ENCODE assay signal across 8 mouse cellular contexts in genomic region chr8:84909162-84909767, GRCm38 (mm10). TPM values are rescaled to one million over a fixed set of nuclear protein-coding genes. Genes with fewer than 3 reads are reported as not detected.
DNase-seq lines count a peak whose midpoint lies in the region; ATAC-seq and TF ChIP-seq lines count a peak whose summit lies in the region.

No protein-coding gene starts in this region.

- H3ac ChIP-seq in C2C12 (ENCODE audit: control insufficient read depth, insufficient read length, low read depth): no peak overlapping the region

- peak overlapping the region; percentile 76; the same call in 1 of the 2 replicates for H3K27ac ChIP-seq in heart, embryonic 10.5 days
- no peak overlapping the region for H3K27ac ChIP-seq in forebrain, embryonic 13.5 days
- H3K27ac ChIP-seq in liver, embryonic 13.5 days: peak overlapping the region; percentile 91

- peak overlapping the region; percentile 71 for H3K4me3 ChIP-seq in heart, embryonic 10.5 days
- peak overlapping the region; percentile 31 for H3K4me3 ChIP-seq in C2C12 (ENCODE audit: insufficient read depth, poor library complexity, severe bottlenecking)
- peak overlapping the region; percentile 47 for H3K4me3 ChIP-seq in forebrain, embryonic 13.5 days
- peak overlapping the region; percentile 74 for H3K4me3 ChIP-seq in liver, embryonic 13.5 days (replicated peaks)

- 42% methylated on average over 20 of the region's 20 CpGs for WGBS in heart, embryonic 10.5 days
- 49% methylated on average over 20 of the region's 20 CpGs for WGBS in forebrain, embryonic 13.5 days
- WGBS in liver, embryonic 13.5 days (ENCODE audit: insufficient replicate concordance): 39% methylated on average over 20 of the region's 20 CpGs

- no peaks in the 10 kb centered on the region for H3K9me3 ChIP-seq in heart, embryonic 10.5 days
- H3K9me3 ChIP-seq in forebrain, embryonic 13.5 days (replicated peaks): no peaks in the 10 kb centered on the region
- H3K9me3 ChIP-seq in liver, embryonic 13.5 days (replicated peaks): no peaks in the 10 kb centered on the region

- H3K27me3 ChIP-seq in heart, embryonic 10.5 days (ENCODE audit: insufficient read depth, poor library complexity, severe bottlenecking): peaks cover 66% of the 10 kb centered on the region
- no peaks in the 10 kb centered on the region for H3K27me3 ChIP-seq in C2C12 (ENCODE audit: control insufficient read depth, insufficient read depth, insufficient read length)
- peaks cover 41% of the 10 kb centered on the region for H3K27me3 ChIP-seq in forebrain, embryonic 13.5 days
- peaks cover 29% of the 10 kb centered on the region for H3K27me3 ChIP-seq in liver, embryonic 13.5 days

- peaks cover 24% of the 10 kb centered on the region for H3K4me1 ChIP-seq in heart, embryonic 10.5 days
- peaks cover 23% of the 10 kb centered on the region for H3K4me1 ChIP-seq in forebrain, embryonic 13.5 days
- peaks cover 80% of the 10 kb centered on the region for H3K4me1 ChIP-seq in liver, embryonic 13.5 days (replicated peaks)

- H3K9ac ChIP-seq in forebrain, embryonic 13.5 days: peak overlapping the region; percentile 70
- H3K9ac ChIP-seq in liver, embryonic 13.5 days: peak overlapping the region; percentile 90

- TF ChIP-seq CTCF in C2C12 (IDR thresholded peaks at IDR 0.05; ENCODE audit: control insufficient read depth, insufficient read depth, insufficient read length): no peak

- DNase-seq in heart, embryonic 10.5 days (ENCODE audit: low spot score): no peak
- DNase-seq in heart, adult 8-10 months (ENCODE audit: low spot score): no peak
- no peak for DNase-seq in liver, embryonic 13.5 days
- no peak for DNase-seq in adrenal gland, postnatal 36 days
- DNase-seq in layer of hippocampus, adult 11-12 months (ENCODE audit: low spot score): no peak
- no peak for DNase-seq in thymus, postnatal 4 days

- 0 out of 2 replicates have a peak, but pooled peaks have one; percentile 1 for ATAC-seq in forebrain, embryonic 13.5 days
- no peak for ATAC-seq in liver, embryonic 13.5 days (ENCODE audit: low read depth)

- no peaks in the 10 kb centered on the region for H3K36me3 ChIP-seq in heart, embryonic 10.5 days
- no peaks in the 10 kb centered on the region for H3K36me3 ChIP-seq in C2C12 (ENCODE audit: control insufficient read depth, insufficient read depth)
- H3K36me3 ChIP-seq in forebrain, embryonic 13.5 days (ENCODE audit: poor library complexity, severe bottlenecking): peaks cover 44% of the 10 kb centered on the region
- H3K36me3 ChIP-seq in liver, embryonic 13.5 days: peaks cover 44% of the 10 kb centered on the region

- no peaks in the 10 kb centered on the region for H3K79me2 ChIP-seq in C2C12 (ENCODE audit: control insufficient read depth, insufficient read depth)

- no peaks in the 10 kb centered on the region for H3K79me3 ChIP-seq in C2C12 (ENCODE audit: low read depth)

- peak overlapping the region; percentile 74 for H3K4me2 ChIP-seq in forebrain, embryonic 13.5 days
- peak overlapping the region; percentile 94 for H3K4me2 ChIP-seq in liver, embryonic 13.5 days

TF ChIP-seq in C2C12, 6 proteins besides CTCF, POLR2A, EP300 and RAD21:
- TF ChIP-seq MAX (IDR thresholded peaks at IDR 0.05) (no peak), FOSL1 (IDR thresholded peaks at IDR 0.05; ENCODE audit: insufficient read depth, low read length, poor library complexity, severe bottlenecking) (no peak), MYOG (IDR thresholded peaks at IDR 0.05; ENCODE audit: control insufficient read depth, extremely low read depth, insufficient read length) (no peak), MYOD1 (IDR thresholded peaks at IDR 0.05; ENCODE audit: control insufficient read depth, insufficient read length, low read depth) (no peak), USF1 (IDR thresholded peaks at IDR 0.05; ENCODE audit: low read depth) (no peak), CEBPB (IDR thresholded peaks at IDR 0.05; ENCODE audit: low read depth) (no peak)
TF ChIP-seq in C2C12: peak in this region for 0.

RNA-seq across cellular contexts. Expression of gene Dnase2a, which starts 0.9 kb away (rescaled TPM):
- 3.2 and 3.8 TPM in 2 replicates for polyA plus RNA-seq in heart, embryonic 10.5 days (2016; fragmentation: Nextera tagmentation; extraction: Ambion mirVana)
- 10 to 100 TPM in 3 of 4 experiments, 1 to 10 TPM in 1; 7.9 to 15.7 (median 12.3) TPM for total RNA-seq in heart, adult 8-10 months (2022)
- polyA plus RNA-seq in C2C12 (2012; fragmentation: generic; extraction: Trizol): 9.0 TPM
- 6.9 and 9.4 TPM in 2 replicates for polyA plus RNA-seq in forebrain, embryonic 13.5 days (2015; fragmentation: Nextera tagmentation; extraction: Ambion mirVana)
- 9.3 and 10.4 TPM in 2 replicates for polyA plus RNA-seq in liver, embryonic 13.5 days (2015; fragmentation: Nextera tagmentation; extraction: Ambion mirVana)
- 10 to 100 TPM in 1 of 2 experiments, 1 to 10 TPM in 1; 9.5 to 10.3 TPM for total RNA-seq in adrenal gland, postnatal 36 days (2021)

RNA-seq across cellular contexts. Expression of gene Klf1, which starts 7.5 kb away (rescaled TPM):
- polyA plus RNA-seq in heart, embryonic 10.5 days (2016; fragmentation: Nextera tagmentation; extraction: Ambion mirVana): 54.2 and 54.3 TPM in 2 replicates
- not detected for total RNA-seq in heart, adult 8-10 months (2022)
- 0.09 TPM for polyA plus RNA-seq in C2C12 (2012; fragmentation: generic; extraction: Trizol)
- polyA plus RNA-seq in forebrain, embryonic 13.5 days (2015; fragmentation: Nextera tagmentation; extraction: Ambion mirVana): 0.74 and 1.2 TPM in 2 replicates
- polyA plus RNA-seq in liver, embryonic 13.5 days (2015; fragmentation: Nextera tagmentation; extraction: Ambion mirVana): 469 and 494 TPM in 2 replicates
- under 1 TPM in 1 of 2 experiments, not detected in 1; 0.20 TPM for total RNA-seq in adrenal gland, postnatal 36 days (2021)

RNA-seq across cellular contexts. Expression of gene Gcdh, which starts 15.5 kb away (rescaled TPM):
- polyA plus RNA-seq in heart, embryonic 10.5 days (2016; fragmentation: Nextera tagmentation; extraction: Ambion mirVana): 43.8 and 45.3 TPM in 2 replicates
- total RNA-seq in heart, adult 8-10 months (2022): 10 to 100 TPM; 77.8 to 99.2 (median 86.0) TPM
- 11.4 TPM for polyA plus RNA-seq in C2C12 (2012; fragmentation: generic; extraction: Trizol)
- polyA plus RNA-seq in forebrain, embryonic 13.5 days (2015; fragmentation: Nextera tagmentation; extraction: Ambion mirVana): 33.2 and 34.2 TPM in 2 replicates
- 44.7 and 48.6 TPM in 2 replicates for polyA plus RNA-seq in liver, embryonic 13.5 days (2015; fragmentation: Nextera tagmentation; extraction: Ambion mirVana)
- total RNA-seq in adrenal gland, postnatal 36 days (2021): 10 to 100 TPM; 41.9 to 53.8 TPM

RNA-seq across cellular contexts. Expression of gene Mast1, which starts 27.9 kb away (rescaled TPM):
- 0.09 and 0.16 TPM in 2 replicates for polyA plus RNA-seq in heart, embryonic 10.5 days (2016; fragmentation: Nextera tagmentation; extraction: Ambion mirVana)
- under 1 TPM; 0.06 to 0.19 (median 0.13) TPM for total RNA-seq in heart, adult 8-10 months (2022)
- not detected for polyA plus RNA-seq in C2C12 (2012; fragmentation: generic; extraction: Trizol)
- 31.6 and 37.3 TPM in 2 replicates for polyA plus RNA-seq in forebrain, embryonic 13.5 days (2015; fragmentation: Nextera tagmentation; extraction: Ambion mirVana)
- 0.12 and 0.13 TPM in 2 replicates for polyA plus RNA-seq in liver, embryonic 13.5 days (2015; fragmentation: Nextera tagmentation; extraction: Ambion mirVana)
- total RNA-seq in adrenal gland, postnatal 36 days (2021): 1 to 10 TPM; 1.0 to 1.3 TPM

RNA-seq across cellular contexts. Expression of gene Syce2, which starts 37.4 kb away (rescaled TPM):
- 51.7 and 64.6 TPM in 2 replicates for polyA plus RNA-seq in heart, embryonic 10.5 days (2016; fragmentation: Nextera tagmentation; extraction: Ambion mirVana)
- 1 to 10 TPM; 2.2 to 5.9 (median 4.1) TPM for total RNA-seq in heart, adult 8-10 months (2022)
- 8.5 TPM for polyA plus RNA-seq in C2C12 (2012; fragmentation: generic; extraction: Trizol)
- 80.3 and 85.1 TPM in 2 replicates for polyA plus RNA-seq in forebrain, embryonic 13.5 days (2015; fragmentation: Nextera tagmentation; extraction: Ambion mirVana)
- 84.1 and 90.4 TPM in 2 replicates for polyA plus RNA-seq in liver, embryonic 13.5 days (2015; fragmentation: Nextera tagmentation; extraction: Ambion mirVana)
- 10 to 100 TPM in 1 of 2 experiments, 1 to 10 TPM in 1; 8.7 to 11.5 TPM for total RNA-seq in adrenal gland, postnatal 36 days (2021)

Comparison
In these comparisons a context has a peak if more than half of its experiments do, and no peak if none do; other contexts are left out.
1. RNA of gene Klf1, which starts 7.5 kb away (polyA plus RNA-seq): 469 to 494 TPM in liver, embryonic 13.5 days and 54.2 to 54.3 TPM in heart, embryonic 10.5 days; 0.74 to 1.2 TPM in forebrain, embryonic 13.5 days and 0.09 TPM in C2C12 (single experiment); every median in the first group is over 10 times any median in the second.
2. Peak in every context shown above with its lines, with median percentiles within 50 percentile points of each other: H3K4me3 ChIP-seq.